Mouse (Mus musculus) inflammation-experienced regulatory T-cells (primary cell): ENCODE results near the gene Gtf2b. TPM values are rescaled to one million over a fixed set of nuclear protein-coding genes. Genes with fewer than 3 reads are reported as not detected.

ENCODE experiments used
- polyA plus RNA-seq, 2 experiments: library from polyadenylated mRNA; unstranded; fragments of 100-300 nt; shearing (Covaris generic); gene quantifications; one replicate each; pipeline ENCODE4 v1.2.1; 2017

The Gtf2b gene
- polyA plus RNA-seq, result 10 to 100 TPM; 65.9 to 74.2 TPM

GRCm38 (mm10) chr3:142764995-142765777 lies at the start of gene Gtf2b:
Gtf2b (plus strand) TSS chr3:142765045.

Other genes starting within 250 kb of the Gtf2b start
- gene Gbp7, start 234.7 kb upstream of the Gtf2b start, polyA plus RNA-seq, result 100 to 1,000 TPM; 124 to 191 TPM
- 100 to 1,000 TPM in 1 of 2 experiments, 10 to 100 TPM in 1; 38.7 to 108 TPM for gene Gbp3, start 205.0 kb upstream of the Gtf2b start, polyA plus RNA-seq
- 1 to 10 TPM in 1 of 2 experiments, under 1 TPM in 1; 0.60 to 5.9 TPM for gene Gbp2b, start 170.2 kb upstream of the Gtf2b start, polyA plus RNA-seq
- 10 to 100 TPM; 71.3 to 97.7 TPM for gene Gbp2, start 144.4 kb upstream of the Gtf2b start, polyA plus RNA-seq
- gene Kyat3, start 64.0 kb upstream of the Gtf2b start, polyA plus RNA-seq, result 10 to 100 TPM in 1 of 2 experiments, 1 to 10 TPM in 1; 6.5 to 10.6 TPM
- 10 to 100 TPM; 55.3 to 72.4 TPM for gene Pkn2, start 117.0 kb downstream of the Gtf2b start, polyA plus RNA-seq